Mouse (Mus musculus): ENCODE results near the gene Fam53b. TPM values are rescaled to one million over a fixed set of nuclear protein-coding genes. Genes with fewer than 3 reads are reported as not detected.

The Fam53b gene
- polyA plus RNA-seq, 1 experiment = 51.4 TPM

- peak overlapping the region; percentile 66 for H3K27ac ChIP-seq (ENCODE audit: control insufficient read depth, insufficient read depth, low read depth, low read length, poor library complexity)
- WGBS = 74% methylated on average over 8 of the region's 8 CpGs
- no peak overlapping the region for H3K4me3 ChIP-seq (replicated peaks; ENCODE audit: control insufficient read depth, low read depth, low read length)
- TF ChIP-seq CTCF (IDR thresholded peaks at IDR 0.05; ENCODE audit: control insufficient read depth, insufficient read depth, low read length) = no peak
- TF ChIP-seq POLR2A (IDR thresholded peaks at IDR 0.05; ENCODE audit: borderline replicate concordance, control insufficient read depth, low read depth, low read length) = 0 out of 2 replicates have a peak, but pooled peaks have one; percentile 50
- H3K4me1 ChIP-seq (ENCODE audit: control insufficient read depth, insufficient read depth, low read length) = peaks cover 13% of the 10 kb centered on the region
These were observed 93.1 kb downstream of the Fam53b start for GRCm38 (mm10) chr7:132720562-132720961.

- H3K4me3 ChIP-seq (replicated peaks; ENCODE audit: control insufficient read depth, low read depth, low read length) = no peak overlapping the region
- peak overlapping the region; percentile 66 for H3K27ac ChIP-seq (ENCODE audit: control insufficient read depth, insufficient read depth, low read depth, low read length, poor library complexity)
- TF ChIP-seq CTCF (IDR thresholded peaks at IDR 0.05; ENCODE audit: control insufficient read depth, insufficient read depth, low read length) (no peak), POLR2A (IDR thresholded peaks at IDR 0.05; ENCODE audit: borderline replicate concordance, control insufficient read depth, low read depth, low read length) (no peak)
- 76% methylated on average over 4 of the region's 4 CpGs for WGBS
- H3K4me1 ChIP-seq (ENCODE audit: control insufficient read depth, insufficient read depth, low read length) = peaks cover 13% of the 10 kb centered on the region
These were observed 94.1 kb downstream of the Fam53b start for GRCm38 (mm10) chr7:132719570-132719969.

- peaks cover 15% of the 10 kb centered on the region for H3K4me1 ChIP-seq (ENCODE audit: control insufficient read depth, insufficient read depth, low read length)
- TF ChIP-seq POLR2A (IDR thresholded peaks at IDR 0.05; ENCODE audit: borderline replicate concordance, control insufficient read depth, low read depth, low read length) = no peak
- no peak for TF ChIP-seq CTCF (IDR thresholded peaks at IDR 0.05; ENCODE audit: control insufficient read depth, insufficient read depth, low read length)
- no peak overlapping the region for H3K4me3 ChIP-seq (replicated peaks; ENCODE audit: control insufficient read depth, low read depth, low read length)
- WGBS = 96% methylated on average over 4 of the region's 4 CpGs
- no peak overlapping the region; the same call in 1 of the 2 replicates for H3K27ac ChIP-seq (ENCODE audit: control insufficient read depth, insufficient read depth, low read depth, low read length, poor library complexity)
These were observed 98.4 kb downstream of the Fam53b start for GRCm38 (mm10) chr7:132715259-132715658.

- no peak overlapping the region for H3K4me3 ChIP-seq (replicated peaks; ENCODE audit: control insufficient read depth, low read depth, low read length)
- H3K27ac ChIP-seq (ENCODE audit: control insufficient read depth, insufficient read depth, low read depth, low read length, poor library complexity) = peak overlapping the region; percentile 45
- WGBS = 39% methylated on average over 6 of the region's 6 CpGs
- TF ChIP-seq CTCF (IDR thresholded peaks at IDR 0.05; ENCODE audit: control insufficient read depth, insufficient read depth, low read length) (no peak), POLR2A (IDR thresholded peaks at IDR 0.05; ENCODE audit: borderline replicate concordance, control insufficient read depth, low read depth, low read length) (no peak)
- peaks cover 13% of the 10 kb centered on the region for H3K4me1 ChIP-seq (ENCODE audit: control insufficient read depth, insufficient read depth, low read length)
These were observed 99.3 kb downstream of the Fam53b start for GRCm38 (mm10) chr7:132714236-132714923.

GRCm38 (mm10) chr7:132713483-132714126, 100.1 kb downstream of the Fam53b start:
- peaks cover 13% of the 10 kb centered on the region for H3K4me1 ChIP-seq (ENCODE audit: control insufficient read depth, insufficient read depth, low read length)
- no peak for TF ChIP-seq POLR2A (IDR thresholded peaks at IDR 0.05; ENCODE audit: borderline replicate concordance, control insufficient read depth, low read depth, low read length)
- TF ChIP-seq CTCF (IDR thresholded peaks at IDR 0.05; ENCODE audit: control insufficient read depth, insufficient read depth, low read length) = no peak
- 24% methylated on average over 8 of the region's 8 CpGs for WGBS

GRCm38 (mm10) chr7:132712956-132713355, 100.7 kb downstream of the Fam53b start:
- Histone ChIP-seq H3K4me1 (ENCODE audit: control insufficient read depth, insufficient read depth, low read length) (peaks cover 8% of the 10 kb centered on the region), H3K27ac (ENCODE audit: control insufficient read depth, insufficient read depth, low read depth, low read length, poor library complexity) (peak overlapping the region; percentile 76), H3K4me3 (replicated peaks; ENCODE audit: control insufficient read depth, low read depth, low read length) (no peak overlapping the region)
- 68% methylated on average over 7 of the region's 7 CpGs for WGBS
- TF ChIP-seq CTCF (IDR thresholded peaks at IDR 0.05; ENCODE audit: control insufficient read depth, insufficient read depth, low read length) (no peak), POLR2A (IDR thresholded peaks at IDR 0.05; ENCODE audit: borderline replicate concordance, control insufficient read depth, low read depth, low read length) (no peak)

More at GRCm38 (mm10) chr7:132713483-132714126, 100.1 kb downstream of the Fam53b start:
- peak overlapping the region; percentile 76 for H3K27ac ChIP-seq (ENCODE audit: control insufficient read depth, insufficient read depth, low read depth, low read length, poor library complexity)
- no peak overlapping the region for H3K4me3 ChIP-seq (replicated peaks; ENCODE audit: control insufficient read depth, low read depth, low read length)

GRCm38 (mm10) chr7:132712044-132712708, 101.5 kb downstream of the Fam53b start:
- Histone ChIP-seq H3K4me3 (replicated peaks; ENCODE audit: control insufficient read depth, low read depth, low read length) (no peak overlapping the region), H3K4me1 (ENCODE audit: control insufficient read depth, insufficient read depth, low read length) (peaks cover 8% of the 10 kb centered on the region), H3K27ac (ENCODE audit: control insufficient read depth, insufficient read depth, low read depth, low read length, poor library complexity) (peak overlapping the region; percentile 51)
- TF ChIP-seq POLR2A (IDR thresholded peaks at IDR 0.05; ENCODE audit: borderline replicate concordance, control insufficient read depth, low read depth, low read length) = no peak
- TF ChIP-seq CTCF (IDR thresholded peaks at IDR 0.05; ENCODE audit: control insufficient read depth, insufficient read depth, low read length) = no peak
- WGBS = 82% methylated on average over 16 of the region's 16 CpGs

- WGBS = 90% methylated on average over 9 of the region's 9 CpGs
- no peak overlapping the region for H3K4me3 ChIP-seq (replicated peaks; ENCODE audit: control insufficient read depth, low read depth, low read length)
- no peak for TF ChIP-seq CTCF (IDR thresholded peaks at IDR 0.05; ENCODE audit: control insufficient read depth, insufficient read depth, low read length)
- no peak for TF ChIP-seq POLR2A (IDR thresholded peaks at IDR 0.05; ENCODE audit: borderline replicate concordance, control insufficient read depth, low read depth, low read length)
- H3K27ac ChIP-seq (ENCODE audit: control insufficient read depth, insufficient read depth, low read depth, low read length, poor library complexity) = no peak overlapping the region
- H3K4me1 ChIP-seq (ENCODE audit: control insufficient read depth, insufficient read depth, low read length) = peaks cover 8% of the 10 kb centered on the region
These were observed 102.1 kb downstream of the Fam53b start for GRCm38 (mm10) chr7:132711579-132711978.
